Mouse (Mus musculus) left cerebral cortex, postnatal 4 days (tissue): Measurements from ENCODE around the gene Zyx. TPM values are rescaled to one million over a fixed set of nuclear protein-coding genes. Genes with fewer than 3 reads are reported as not detected.

Source experiments
- DNase-seq: peaks from one replicate; pipeline ENCODE4 v3.0.0-alpha.2; 2022
- intact Hi-C: fragments of 180-260 bp; cut with DNase I; formaldehyde crosslinking; loops from one replicate; pipeline ENCODE4 v1.15.1; 2025
- total RNA-seq, 2 experiments: library from RNA; stranded (reverse); gene quantifications; 2 replicates each; pipeline ENCODE4 v1.2.3; 2021

Zyx gene
- total RNA-seq, 2 experiments from 2014 or later, result 43.9 to 49.8 TPM

DNA sequence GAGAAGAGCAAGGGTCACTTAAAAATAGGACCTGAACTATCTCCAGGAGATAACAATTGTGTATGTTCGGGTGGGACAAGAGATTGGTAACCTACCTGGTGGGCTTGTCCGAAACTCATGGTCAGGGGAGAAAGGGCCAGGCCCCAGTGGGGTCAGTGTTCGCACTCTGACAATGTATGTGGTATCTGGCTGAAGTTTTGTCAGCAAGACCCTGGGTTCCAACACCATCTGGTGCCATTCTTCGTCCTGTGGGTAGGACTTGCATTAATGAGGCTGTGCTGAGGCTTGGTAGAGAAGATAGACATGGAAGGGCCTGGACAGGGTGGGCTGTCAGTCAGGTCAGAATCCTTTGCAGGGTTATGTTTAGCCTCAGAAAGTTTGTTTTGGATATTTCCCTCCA lies 14.6 kb downstream of the Zyx start:
- intact Hi-C loops, result no loop called here
- DNase-seq, result no peak

GRCm38 (mm10) chr6:42364607-42365006 lies 15.2 kb downstream of the Zyx start:
- DNase-seq, result no peak
- intact Hi-C loops, result no loop called here

GRCm38 (mm10) chr6:42365215-42365614 lies 15.8 kb downstream of the Zyx start:
- DNase-seq, result no peak
- intact Hi-C loops, result no loop called here

DNA sequence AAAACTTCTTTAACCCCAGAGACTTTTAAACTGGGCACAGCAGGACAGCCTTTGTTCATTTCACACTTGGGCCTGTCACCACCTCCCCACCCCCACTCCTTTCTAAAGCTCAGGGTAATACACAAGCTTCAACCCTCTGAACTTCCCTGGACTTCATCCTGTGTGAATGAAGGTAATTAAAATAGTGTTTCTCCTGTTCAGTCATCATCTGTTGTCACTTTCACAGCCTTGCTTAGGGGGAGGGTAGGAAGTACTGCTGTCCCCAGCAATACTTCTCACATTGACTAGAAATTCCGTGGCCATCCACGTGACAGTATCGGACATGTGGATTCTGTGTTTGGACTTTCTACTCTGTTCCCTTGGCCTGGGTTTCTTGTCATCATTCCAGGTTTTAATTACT lies 20.4 kb downstream of the Zyx start:
- intact Hi-C loops, result no loop called here
- no peak for DNase-seq

DNA sequence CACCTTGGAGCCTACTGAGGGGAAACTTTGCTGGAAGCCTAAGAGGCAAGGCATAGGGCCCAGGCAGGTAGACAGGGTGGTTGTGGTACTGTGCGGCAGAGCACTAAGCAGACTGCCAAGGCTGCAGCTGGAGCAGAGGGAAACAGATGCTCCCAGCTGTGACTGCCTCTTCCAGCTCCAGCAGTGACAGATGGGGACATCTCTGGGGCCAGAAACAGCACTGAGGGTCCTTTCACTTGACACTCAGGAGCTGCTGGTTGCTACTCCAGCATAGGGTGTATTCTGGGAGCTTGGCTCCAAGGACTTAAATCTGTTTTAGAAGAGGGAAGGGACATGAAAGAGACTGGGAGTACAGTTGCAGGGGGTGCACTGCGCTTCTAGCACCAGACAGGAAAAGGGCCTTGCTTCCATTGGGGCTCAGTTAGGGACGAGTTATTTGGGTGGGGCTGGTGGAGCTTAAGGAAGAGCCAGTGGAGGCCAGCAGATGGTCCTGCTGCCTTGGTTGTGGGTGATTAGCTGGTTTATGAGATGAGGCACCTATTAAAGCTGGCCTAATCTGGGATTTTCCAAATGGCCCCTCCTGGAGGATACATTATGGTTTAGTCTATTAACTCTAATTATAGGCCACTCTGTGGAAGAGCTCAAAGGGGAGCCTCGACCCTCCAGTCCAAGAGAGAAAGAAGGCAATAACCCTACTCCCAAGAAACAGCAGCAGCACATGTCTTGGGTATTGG lies 21.4 kb downstream of the Zyx start:
- intact Hi-C loops, result no loop called here
- no peak for DNase-seq

DNA sequence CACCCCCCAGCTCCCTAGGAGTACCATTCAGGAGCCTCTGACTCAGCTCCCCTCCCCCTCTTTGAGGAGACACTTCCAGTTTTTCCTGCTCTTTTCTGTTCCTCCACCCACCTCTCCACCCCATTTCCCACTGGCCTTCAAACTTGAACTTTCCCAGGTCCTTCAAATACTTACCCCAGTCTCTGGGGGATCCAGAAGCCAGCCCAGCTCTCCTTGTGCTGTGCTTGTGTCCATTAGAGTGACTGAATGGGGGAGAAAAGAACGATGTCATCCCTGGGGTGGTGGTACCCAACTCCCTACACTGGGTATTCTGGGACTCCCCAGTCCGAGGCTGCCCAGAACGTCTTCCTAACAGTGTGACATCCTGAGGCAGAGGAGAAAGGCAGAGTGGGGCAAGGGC lies 22.6 kb downstream of the Zyx start:
- intact Hi-C loops, result no loop called here
- DNase-seq, result no peak

GRCm38 (mm10) chr6:42372421-42372815 lies 23.0 kb downstream of the Zyx start:
- intact Hi-C loops, result no loop called here
- no peak for DNase-seq

DNA sequence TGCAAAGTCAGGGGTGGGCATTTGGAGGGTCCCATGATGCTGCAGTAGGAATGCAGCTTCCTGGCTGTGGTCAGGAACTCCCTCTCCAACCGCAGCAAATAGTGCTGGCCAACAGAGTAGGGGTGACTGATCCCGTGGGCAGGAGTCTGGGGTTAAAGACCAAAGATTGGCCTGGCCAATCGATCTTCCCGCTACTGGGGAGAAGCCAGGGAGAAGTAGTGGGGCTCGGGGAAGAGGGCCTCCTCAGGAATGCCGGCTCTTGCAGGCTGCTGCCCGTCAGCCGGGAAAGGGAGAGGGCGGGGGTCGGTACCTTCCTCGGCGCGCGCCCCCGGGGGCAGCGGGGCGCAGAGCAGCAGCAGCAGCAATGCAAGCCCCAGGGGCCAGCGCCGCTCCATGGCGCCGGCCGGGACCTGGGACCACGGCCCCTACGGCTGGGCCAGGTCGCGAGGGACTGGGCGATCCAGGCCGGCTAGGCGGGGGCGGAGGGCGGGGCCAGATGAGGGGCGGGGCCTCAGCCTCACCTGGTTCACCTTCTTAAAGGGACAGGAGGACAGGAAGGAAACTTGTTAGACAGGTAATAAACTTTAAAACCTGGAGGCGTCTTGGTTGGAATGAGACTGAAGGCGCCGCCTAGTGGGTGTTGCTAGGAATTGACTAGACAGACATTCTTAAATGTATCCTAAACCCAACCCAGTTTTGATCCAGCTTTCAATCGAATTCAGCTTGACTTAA lies 23.6 kb downstream of the Zyx start, which contains the start of gene Epha1:
Gene Epha1 (minus strand): TSS at position 453 of the 732 bp plus-strand sequence.
- DNase-seq, result peak; percentile 58
- intact Hi-C loops, result no loop called here

- intact Hi-C loops, result no loop called here
Observed at GRCm38 (mm10) chr6:42373669-42374430, 24.4 kb downstream of the Zyx start.

DNA sequence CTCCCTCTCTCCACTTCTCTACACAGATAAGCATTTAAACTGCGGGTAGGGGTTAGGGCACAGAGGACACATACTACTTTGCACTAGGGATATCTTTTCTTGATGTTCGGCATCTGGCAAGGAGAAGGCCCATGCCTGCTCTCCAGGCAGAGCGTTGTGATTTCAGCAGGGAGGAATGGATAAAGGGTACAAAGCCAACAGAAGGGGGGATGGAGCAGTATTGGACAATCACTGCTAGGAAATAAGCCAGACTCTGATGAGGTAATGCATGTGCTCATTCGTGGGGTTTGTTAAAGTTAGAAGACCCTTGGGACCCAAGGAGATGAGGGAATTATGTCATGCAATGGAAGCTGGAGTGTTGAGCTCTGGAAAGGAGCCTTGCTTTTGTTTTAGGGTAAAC lies 25.3 kb downstream of the Zyx start:
- intact Hi-C loops, result no loop called here

More at GRCm38 (mm10) chr6:42373669-42374430, 24.4 kb downstream of the Zyx start:
- no peak for DNase-seq

DNA sequence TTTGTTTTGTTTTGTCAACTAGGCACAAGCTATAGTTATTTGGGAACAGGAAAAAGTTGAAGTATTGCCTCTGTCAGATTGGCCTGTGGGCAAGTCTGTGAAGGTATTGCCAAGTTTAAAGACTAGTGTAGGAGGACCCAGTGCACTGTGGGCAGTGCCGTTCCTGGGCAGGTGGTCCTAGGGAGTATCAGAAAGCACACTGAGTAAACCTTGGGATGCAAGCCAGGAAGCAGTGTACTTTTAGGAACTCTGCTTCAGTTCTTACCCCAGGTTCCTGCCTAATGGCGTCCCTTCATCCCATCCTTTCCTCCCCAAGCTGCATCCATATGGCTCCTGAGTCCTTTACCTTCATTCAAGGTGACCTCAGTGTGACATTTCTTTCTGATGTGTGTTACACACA lies 25.7 kb downstream of the Zyx start:
- intact Hi-C loops, result no loop called here
- DNase-seq, result no peak

More for the DNA sequence above, 25.3 kb downstream of the Zyx start:
- DNase-seq, result no peak

GRCm38 (mm10) chr6:42376016-42376415 lies 26.6 kb downstream of the Zyx start:
- DNase-seq, result no peak
- intact Hi-C loops, result no loop called here

- no peak for DNase-seq
- intact Hi-C loops, result no loop called here
Observed at GRCm38 (mm10) chr6:42376504-42377019, 27.1 kb downstream of the Zyx start.

DNA sequence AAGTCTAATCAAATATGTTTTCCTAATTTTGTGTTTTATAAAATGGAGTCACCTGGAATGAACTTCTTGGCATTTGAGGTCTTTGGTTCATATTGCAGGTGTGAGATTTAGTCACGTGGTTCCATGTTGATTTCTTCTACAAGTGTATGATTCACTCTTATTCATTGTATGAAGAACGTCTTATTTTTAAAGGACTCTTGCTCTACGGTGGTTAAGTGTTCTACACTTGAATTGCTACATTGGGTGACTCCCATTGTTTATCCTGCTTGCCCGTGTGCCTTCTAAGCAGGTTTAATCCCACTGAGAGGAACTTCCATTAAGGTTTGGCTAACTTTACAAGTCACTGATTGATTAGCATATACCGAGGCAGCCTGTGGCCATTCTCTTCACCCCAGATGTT lies 27.9 kb downstream of the Zyx start:
- DNase-seq, result no peak
- intact Hi-C loops, result no loop called here

DNA sequence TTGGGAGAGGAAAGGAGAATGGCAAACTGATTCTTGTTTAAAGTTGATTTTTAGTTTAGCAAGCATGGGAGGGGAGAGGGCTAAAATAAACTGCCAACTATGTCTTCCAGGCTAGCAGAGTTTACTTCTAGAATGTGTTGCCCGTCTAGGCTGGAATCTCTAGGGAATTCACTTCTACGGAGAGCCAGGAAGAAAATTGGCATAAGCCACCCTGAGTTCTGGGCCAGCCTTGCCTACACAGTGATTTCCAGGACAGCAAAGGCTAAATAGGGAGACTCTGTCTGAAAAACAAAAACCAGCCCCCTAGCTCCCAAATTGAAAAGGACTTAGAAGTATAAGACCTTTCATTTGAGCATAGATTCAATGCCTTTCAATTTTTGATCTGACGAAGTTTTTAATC lies 30.1 kb downstream of the Zyx start:
- intact Hi-C loops, result no loop called here
- DNase-seq, result no peak

- DNase-seq, result no peak
- intact Hi-C loops, result no loop called here
Observed at GRCm38 (mm10) chr6:42380416-42381144, 31.1 kb downstream of the Zyx start.

- no peak for DNase-seq
- intact Hi-C loops, result no loop called here
Observed at GRCm38 (mm10) chr6:42381221-42381620, 31.8 kb downstream of the Zyx start.

DNA sequence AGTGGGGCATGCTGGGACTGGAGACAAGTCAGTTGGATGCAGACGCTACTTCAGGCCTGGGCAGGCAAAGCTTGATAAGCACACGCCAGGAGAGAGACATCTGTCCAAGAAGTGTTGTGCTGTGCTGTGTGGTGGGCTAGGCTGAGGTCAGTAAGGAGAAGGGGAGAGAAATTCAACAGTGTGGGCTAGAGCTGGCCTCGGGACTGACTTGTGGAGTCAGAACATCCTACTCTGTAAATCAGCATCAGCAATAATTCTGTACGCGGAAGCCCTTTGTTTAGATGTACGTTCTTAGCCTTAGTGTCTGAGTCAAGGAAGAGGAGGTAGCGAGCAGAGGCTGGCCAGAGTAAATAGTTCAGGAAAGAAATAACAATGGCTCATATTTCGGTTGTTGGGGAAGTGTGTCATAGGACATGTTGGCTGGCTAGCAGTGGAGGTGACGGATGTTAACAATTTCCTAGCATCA lies 32.5 kb downstream of the Zyx start:
- intact Hi-C loops, result no loop called here
- no peak for DNase-seq

- no peak for DNase-seq
- intact Hi-C loops, result no loop called here
Observed at GRCm38 (mm10) chr6:42383360-42383759, 33.9 kb downstream of the Zyx start.

- intact Hi-C loops, result no loop called here
- no peak for DNase-seq
Observed at GRCm38 (mm10) chr6:42385635-42386034, 36.2 kb downstream of the Zyx start.
